Mouse (Mus musculus): Measurements from ENCODE around the gene Zdhhc11.
A peak's percentile ranks its signal among the peaks of the same experiment; 100 is the strongest.
"Not testable (repeated sequence)": the region's sequence is repeated elsewhere in the genome, so short reads cannot be mapped to it uniquely, and the experiment has no call there.

Gene Zdhhc11

DNA sequence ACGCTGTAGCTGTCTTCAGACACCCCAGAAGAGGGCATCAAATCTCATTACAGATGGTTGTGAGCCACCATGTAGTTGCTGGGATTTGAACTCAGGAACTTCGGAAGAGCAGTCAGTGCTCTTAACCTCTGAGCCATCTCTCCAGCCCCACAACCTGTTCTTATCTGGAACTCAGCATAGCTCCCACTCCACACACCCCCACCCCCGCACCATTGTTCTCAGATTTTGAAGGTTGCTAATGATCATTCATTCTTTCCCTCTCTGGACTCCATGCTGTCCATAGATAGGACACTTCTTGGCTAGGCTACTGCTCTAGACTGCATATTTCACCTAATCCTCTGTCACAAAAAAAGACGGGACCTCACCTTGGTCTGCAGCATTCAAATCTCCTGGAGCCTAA is 43.2 kb downstream of the Zdhhc11 start:
- not testable (repeated sequence) for DNase-seq (ENCODE audit: low read depth, low spot score)

DNA sequence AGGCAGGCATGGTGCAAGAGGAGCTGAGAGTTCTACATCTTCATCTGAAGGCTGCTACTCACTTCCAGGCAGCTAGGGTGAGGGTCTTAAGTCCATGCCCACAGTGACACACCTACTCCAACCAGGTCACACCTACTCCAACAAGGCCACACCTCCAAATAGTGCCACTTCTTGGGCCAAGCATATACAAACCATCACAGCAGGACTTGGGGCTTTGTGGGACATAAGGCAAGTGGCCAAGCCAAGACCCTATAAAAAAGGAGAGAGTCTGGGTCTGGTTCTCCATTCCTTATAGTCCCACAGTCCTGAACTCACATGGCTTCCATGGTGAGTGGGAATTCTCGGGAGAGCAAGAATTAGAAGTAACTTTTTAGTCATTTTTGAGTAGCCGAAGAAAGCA is 44.6 kb downstream of the Zdhhc11 start:
- not testable (repeated sequence) for DNase-seq (ENCODE audit: low read depth, low spot score)

DNA sequence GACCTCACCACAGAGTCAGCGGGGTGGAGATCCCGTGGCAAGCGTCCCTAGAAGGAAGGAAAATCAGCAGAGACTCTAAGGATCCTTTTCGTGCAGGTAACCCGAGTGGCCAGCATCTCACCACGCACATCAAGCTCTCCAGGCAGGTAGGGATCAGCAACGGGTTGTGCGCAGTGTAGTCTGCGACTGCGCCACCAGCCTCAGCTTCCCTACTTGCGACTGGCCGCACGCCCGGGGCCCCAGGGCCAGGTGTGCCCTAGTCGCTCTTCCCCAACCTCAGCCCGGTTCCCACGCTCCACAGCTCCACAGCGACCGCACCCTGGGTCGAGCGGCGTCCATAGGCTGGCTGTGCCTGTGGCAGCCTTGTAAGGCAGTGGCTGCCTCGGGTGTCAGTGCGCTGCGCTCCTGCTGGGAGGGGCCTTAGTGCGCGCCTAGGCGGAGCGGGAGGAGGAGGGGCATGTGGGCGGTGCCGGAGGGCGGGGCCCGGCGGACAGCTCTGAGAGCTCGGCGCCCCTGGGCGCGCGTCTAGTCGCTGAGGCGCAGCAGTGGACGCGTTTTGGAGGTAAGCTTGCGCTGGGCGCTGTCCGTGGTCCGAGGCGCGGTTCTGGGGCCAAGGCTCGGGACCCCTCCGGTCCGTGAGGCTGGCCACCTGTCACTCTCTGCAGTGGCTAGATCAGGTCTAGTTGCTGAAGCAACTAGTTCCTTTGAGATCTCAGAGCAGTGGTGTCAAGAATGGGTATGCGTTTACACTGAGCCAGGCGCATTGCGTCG is 45.5 kb downstream of the Zdhhc11 start, which contains the start of gene Tppp:
Gene Tppp (plus strand): TSS at position 460 of the 771 bp plus-strand sequence.
- peak; percentile 91 for DNase-seq (ENCODE audit: low read depth, low spot score)

DNA sequence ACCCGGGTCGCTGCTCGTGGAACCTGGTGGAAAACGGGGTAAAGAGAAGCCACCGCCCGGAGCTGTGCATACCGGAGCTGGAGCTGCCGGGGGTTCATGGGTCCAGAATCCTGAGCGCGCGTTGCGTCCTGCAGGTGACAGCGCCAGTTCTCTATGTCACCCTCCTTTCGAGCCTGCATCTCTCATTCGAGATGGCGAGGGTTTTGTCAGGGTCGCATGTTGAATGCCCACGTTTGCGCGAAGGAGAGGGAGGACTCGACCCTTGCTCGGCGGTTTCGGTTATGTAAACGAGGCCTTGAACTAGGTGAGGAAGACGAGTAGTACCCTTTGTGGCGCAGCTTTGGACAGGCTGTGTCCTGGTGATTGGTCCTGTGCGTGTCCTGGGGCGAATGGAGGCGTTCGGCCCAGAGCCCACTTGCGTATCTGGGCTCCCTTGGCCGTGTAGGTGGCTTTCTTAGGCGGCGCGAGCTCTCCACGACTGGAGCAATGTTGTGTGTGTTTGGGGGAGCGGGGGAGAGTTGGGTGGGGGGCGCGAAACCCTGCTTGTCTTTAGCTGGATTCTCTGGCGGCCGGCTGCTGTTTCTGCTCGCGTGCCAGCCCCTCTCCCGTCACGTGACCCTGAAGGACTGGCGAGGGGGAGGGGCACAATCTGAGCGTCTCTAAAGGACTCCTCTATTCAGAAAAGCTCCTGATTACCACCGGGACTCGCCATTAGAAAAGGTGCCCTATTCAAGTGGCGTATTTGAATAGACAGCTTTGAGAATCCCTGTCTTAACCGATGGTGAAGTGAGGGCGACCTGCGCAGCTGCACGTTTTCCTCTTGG is 46.4 kb downstream of the Zdhhc11 start:
- peak; percentile 60 for DNase-seq (ENCODE audit: low read depth, low spot score)

DNA sequence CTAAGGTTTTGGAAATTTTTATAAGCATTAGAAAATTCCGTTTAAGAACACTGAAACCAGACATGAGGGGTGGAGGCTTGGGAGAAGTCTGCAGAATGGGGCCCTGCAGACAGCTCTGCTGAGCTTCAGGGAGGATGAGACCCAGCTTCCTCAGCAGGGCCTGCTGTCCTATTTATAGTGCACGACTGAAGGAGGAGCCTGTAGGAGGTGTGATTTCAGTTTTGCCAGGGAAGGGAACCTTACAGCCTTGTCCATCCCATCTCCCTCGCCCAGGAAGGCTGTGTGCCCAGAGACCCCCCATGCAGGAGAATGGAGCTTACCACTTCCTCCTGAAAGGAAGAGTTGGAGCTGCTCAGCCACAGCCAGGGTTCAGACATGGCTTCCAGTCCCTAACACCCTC is 47.0 kb downstream of the Zdhhc11 start:
- DNase-seq (ENCODE audit: low read depth, low spot score) = no peak

DNA sequence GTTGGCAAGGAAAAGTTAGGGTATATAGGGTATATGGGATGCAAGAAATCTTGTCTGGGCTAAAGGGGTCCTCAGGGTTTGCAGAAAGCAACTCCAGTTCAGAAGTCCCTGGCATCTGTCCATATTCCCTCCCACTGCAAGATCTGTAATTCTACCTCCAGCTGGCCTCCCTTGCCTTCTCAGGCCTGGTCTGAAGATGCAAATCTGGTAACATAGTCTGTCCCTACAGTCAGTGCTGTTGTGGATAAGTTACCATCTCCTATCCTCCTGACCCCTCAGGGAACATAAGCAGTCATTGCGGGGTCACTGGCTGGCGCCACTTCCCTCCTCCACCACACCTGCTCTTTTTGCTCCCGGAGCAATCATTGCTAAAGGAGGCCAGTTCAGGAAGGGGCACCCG is 52.3 kb downstream of the Zdhhc11 start:
- DNase-seq (ENCODE audit: low read depth, low spot score) = no peak

DNA sequence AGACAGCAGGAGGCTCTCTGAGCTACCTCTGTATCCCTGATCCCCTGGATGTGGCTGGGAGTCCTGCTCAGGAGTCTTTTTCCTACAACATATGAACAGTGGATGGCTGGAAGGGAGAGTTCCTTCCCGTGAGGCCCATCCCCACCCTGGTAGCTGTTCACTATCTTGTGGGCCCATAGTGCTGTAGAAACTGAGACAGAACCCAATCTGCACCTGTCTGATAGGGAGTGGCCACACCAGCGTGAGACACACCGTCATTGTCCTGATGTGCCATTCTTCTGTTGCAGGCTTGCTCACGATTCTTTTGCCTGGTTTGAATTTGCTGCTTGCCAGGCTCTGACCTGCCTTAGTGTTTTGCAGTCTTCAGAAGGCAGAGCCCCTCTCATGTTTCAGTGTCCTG is 53.8 kb downstream of the Zdhhc11 start:
- no peak for DNase-seq (ENCODE audit: low read depth, low spot score)

DNA sequence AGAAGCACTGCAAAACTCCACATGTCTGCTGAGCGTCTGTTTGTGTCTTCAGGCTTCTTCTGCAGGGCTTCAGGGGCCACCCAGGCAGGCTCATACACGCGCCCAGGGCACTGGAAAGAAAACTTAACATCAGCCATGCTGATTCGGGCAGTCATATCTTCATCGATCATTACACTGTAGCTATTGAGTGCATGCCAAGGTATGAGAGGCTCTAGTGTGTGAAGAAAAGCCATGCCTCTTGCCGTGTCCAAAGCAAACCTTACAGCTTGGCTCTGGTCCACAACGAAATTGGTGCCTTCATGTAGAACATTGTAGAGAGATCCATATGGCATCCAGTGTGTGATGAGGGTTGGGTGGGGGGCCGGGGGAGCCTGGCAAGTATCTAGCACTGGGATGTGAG is 55.4 kb downstream of the Zdhhc11 start:
- not testable (repeated sequence) for DNase-seq (ENCODE audit: low read depth, low spot score)

DNA sequence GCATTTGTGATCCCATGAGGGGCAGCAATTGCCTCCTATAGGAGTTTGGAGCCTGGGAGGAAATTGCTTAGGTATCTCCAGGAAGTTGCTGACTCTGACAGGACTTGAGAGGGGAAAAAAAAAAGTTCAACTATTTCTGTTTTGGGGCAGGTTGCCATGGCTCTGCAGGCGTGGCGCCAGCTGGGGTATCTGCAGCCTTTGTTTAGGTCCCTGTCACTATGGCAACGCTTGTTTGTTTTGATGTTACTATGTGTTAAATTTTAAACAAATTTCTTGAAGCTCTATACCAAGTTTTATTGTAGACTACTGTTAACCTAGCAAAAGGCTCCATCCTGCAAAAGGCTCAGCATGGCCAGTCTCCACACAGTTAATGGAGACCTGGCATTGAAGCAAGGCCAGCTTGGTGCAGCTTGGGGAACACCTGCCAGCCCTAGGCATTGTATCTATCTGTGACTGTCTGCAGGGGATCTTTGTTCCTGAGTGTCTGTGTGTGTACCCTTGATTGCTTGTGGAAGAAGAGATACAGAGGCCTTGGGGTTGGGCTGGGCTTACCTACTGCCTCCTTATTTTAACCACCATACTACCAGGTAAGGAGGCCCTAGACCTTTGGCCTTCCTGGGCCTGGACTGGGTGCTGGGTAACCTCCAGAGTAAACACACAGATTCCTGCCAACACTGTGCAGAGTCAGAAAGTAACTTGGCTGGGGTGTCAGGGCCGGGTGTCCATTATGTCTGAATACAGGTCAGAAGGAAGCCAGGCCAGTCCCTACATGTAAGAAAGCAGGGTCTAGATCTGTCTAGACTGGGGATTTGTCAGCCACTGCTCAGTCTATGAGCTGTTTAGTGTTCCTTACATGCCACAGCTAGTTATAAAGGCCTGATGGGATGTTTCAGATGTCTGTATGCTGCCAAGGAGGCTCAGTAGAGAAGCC is 61.8 kb downstream of the Zdhhc11 start:
- DNase-seq (ENCODE audit: low read depth, low spot score) = peak; percentile 39

DNA sequence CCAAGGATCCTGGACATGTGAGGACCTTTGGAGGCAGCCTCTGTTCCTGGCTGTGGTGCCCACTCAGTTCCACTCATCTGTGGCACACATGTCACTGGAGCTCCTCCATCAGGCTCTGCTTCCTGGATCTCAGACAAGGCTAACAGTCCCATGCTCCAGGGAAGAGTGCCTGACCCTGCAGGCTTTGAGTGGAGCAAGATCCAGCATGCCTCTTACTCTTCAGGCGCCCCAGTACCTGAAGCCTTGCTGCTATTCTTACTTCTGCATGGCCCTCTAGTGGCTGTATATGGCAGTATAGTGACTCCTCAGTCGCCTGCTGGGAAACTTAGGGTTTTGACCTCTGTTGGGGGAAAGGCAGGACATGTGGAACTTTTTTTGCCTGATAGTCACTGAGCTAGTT is 62.6 kb downstream of the Zdhhc11 start:
- DNase-seq (ENCODE audit: low read depth, low spot score) = peak; percentile 62

DNA sequence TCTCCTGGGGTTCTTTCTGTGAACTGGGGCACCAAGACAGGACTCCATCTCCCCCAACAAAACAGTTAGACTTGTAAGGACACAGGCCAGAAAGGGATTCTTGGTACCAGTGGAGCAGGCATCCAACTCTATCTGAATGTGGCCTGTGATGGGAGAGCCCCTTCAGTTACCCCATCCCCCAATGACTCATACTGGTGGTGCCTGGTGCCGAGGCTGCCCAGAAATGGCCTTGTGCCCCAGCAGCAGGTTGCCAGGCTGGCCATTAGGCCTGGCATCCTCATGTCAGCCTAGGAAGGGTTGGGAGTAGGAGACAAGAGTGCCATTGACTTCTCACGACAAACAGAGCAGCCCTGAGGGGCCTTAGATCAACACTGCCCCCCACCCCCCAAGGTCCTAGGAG is 64.5 kb downstream of the Zdhhc11 start:
- DNase-seq (ENCODE audit: low read depth, low spot score) = no peak

DNA sequence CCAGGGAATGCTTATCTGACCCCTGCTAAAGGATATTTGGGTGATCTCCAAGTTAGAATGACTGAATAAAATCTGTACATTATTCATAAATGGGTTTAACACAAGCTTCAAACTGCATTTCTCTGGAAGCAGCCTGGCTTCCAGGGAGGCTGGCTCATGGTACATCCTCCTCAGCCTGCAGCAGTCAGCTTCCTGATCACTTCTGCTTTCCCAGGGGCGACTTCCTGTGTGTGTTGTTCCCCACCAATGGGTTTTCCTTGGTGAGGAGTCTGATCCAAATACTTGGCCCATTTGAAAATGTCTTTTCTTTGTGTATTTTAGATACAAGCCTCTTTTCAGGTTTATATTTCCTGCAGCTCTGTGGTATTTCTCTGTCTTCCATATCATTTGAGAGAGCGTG is 65.4 kb downstream of the Zdhhc11 start:
- no peak for DNase-seq (ENCODE audit: low read depth, low spot score)

DNA sequence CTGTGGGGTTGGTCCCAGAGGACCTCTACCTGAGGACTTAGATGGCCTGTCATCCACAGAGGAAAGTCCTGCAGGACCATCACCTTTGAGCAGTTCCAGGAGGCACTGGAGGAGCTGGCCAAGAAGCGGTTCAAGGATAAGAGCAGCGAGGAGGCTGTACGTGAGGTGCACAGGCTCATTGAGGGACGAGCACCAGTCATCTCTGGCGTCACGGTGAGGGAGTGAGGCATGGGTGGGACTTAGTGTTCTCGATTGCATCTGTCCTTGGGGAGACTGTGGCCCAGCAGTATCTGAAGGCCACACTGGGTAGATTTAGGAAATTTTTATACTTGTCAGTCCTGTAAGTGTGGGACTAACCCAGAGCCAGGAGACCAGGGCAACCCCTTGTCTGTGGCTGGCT is 67.0 kb downstream of the Zdhhc11 start:
- no peak for DNase-seq (ENCODE audit: low read depth, low spot score)

DNA sequence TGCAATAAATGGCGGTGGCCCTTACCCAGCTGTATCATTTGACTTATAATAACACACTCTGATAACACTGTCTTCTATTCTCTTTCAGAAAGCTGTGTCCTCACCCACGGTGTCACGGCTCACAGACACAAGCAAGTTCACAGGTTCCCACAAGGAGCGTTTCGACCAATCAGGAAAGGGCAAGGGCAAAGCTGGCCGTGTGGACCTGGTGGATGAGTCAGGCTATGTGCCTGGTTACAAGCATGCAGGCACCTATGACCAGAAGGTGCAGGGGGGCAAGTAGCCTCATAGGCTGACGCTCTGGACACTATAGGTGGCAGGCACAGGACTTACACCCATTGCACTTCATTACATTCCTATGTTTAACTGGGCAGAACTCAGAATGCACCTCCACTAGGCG is 67.5 kb downstream of the Zdhhc11 start:
- no peak for DNase-seq (ENCODE audit: low read depth, low spot score)

DNA sequence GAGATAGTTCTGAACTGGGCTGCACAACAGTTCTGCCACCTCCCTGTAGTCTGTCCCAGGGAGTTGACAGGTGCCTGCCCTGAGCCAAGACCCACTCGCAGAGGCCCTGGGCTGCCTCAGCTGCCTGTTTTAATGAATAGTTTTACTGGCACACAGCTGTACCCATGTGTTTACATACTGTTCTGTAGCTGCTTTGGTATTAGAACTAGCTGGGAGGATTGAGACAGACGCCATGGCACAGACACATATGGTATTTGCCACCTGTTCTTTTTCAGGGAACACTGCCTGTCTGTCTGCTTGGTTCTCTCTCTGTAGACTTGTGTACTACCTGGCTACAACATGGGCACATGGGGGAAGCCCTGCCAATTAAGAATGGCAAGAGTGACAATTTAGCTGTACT is 71.1 kb downstream of the Zdhhc11 start:
- no peak for DNase-seq (ENCODE audit: low read depth, low spot score)

DNA sequence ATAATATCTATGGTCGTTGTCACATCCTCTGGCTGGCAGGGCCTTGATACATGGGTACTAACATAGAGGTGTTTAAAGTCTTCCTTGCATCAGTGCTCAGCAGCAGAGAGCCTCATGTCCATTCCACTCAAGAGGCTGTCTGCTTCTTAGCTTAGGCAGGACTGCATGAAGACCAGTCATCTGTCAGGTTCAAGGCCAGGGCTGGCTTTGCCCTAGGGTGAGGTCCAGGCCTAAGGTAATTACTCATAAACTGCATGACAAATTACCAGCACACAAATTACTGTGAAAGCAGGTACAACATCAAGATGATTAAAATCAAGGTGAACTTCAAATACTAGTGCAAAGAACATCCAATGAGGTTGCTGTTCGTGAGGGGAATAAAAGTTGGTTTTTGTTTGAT is 72.1 kb downstream of the Zdhhc11 start:
- DNase-seq (ENCODE audit: low read depth, low spot score) = no peak

DNA sequence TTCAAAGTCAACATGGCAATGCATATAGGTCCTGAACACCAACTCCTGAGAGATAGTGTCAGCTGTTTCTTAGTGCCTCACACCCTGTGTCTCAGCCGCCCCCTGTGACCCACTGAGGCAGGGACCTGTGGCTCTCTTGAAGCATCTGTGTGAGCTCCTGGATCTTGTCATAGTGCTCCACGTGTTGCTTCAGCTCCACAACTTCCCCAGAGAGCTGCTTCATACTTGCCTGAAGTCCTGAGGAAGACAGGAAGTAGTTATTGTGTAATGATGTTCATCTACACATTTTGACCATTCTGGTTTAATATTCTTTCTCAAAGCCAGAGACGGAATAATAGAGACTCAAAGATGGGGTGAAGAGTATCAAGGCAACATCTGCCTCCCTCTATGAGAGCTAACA is 76.3 kb downstream of the Zdhhc11 start:
- no peak for DNase-seq (ENCODE audit: low read depth, low spot score)

Measured in R1 (cell line).